Mouse (Mus musculus) heart, embryonic 10.5 days (tissue): Measurements from ENCODE around the gene Tshz2. TPM values are rescaled to one million over a fixed set of nuclear protein-coding genes. Genes with fewer than 3 reads are reported as not detected.

Source experiments
- DNase-seq: peaks from one replicate; pipeline ENCODE4 v3.0.0-alpha.2; 2017; ENCODE audit warnings: low spot score
- H3K27ac ChIP-seq: fragments of 300-500 bp; sonication (generic); 2 replicates; pipeline ENCODE4 v1.5.1; 2016; ENCODE audit warnings: mild to moderate bottlenecking
- H3K27me3 ChIP-seq: fragments of 300-500 bp; sonication (generic); 2 replicates; pipeline ENCODE4 v1.6.1; 2016; ENCODE audit warnings: mild to moderate bottlenecking; ENCODE audit not compliant: poor library complexity, insufficient read depth, severe bottlenecking
- H3K36me3 ChIP-seq: fragments of 300-500 bp; sonication (generic); 2 replicates; pipeline ENCODE4 v1.6.1; 2016; ENCODE audit warnings: mild to moderate bottlenecking, moderate library complexity
- H3K4me1 ChIP-seq: fragments of 300-500 bp; sonication (generic); 2 replicates; pipeline ENCODE4 v1.6.1; 2016; ENCODE audit warnings: mild to moderate bottlenecking
- H3K4me3 ChIP-seq: fragments of 300-500 bp; sonication (generic); 2 replicates; pipeline ENCODE4 v1.5.1; 2016; ENCODE audit warnings: mild to moderate bottlenecking, moderate library complexity
- H3K9me3 ChIP-seq: fragments of 300-500 bp; sonication (generic); 2 replicates; pipeline ENCODE4 v1.6.1; 2016; ENCODE audit warnings: mild to moderate bottlenecking, moderate library complexity
- WGBS: fragments of 180-500 bp; shearing (Covaris S2); methylation state at CpG from one replicate; pipeline ENCODE4 v1.1.7; 2016; 5-methylcytosine and 5-hydroxymethylcytosine counted together
- polyA plus RNA-seq: library from polyadenylated mRNA; unstranded; fragments of >200 nt; fragmentation: Nextera tagmentation; extraction: Ambion mirVana; gene quantifications from 2 replicates; pipeline ENCODE4 v1.2.1, GENCODE M21; 2016

The Tshz2 gene
- polyA plus RNA-seq, 1 experiment from 2014 or later: 5.7 TPM

- Histone ChIP-seq H3K27me3 (no peaks in the 10 kb centered on the region), H3K9me3 (no peaks in the 10 kb centered on the region), H3K36me3 (0 out of 2 replicates have a peak, but pooled peaks cover 6% of the 10 kb centered on the region), H3K4me3 (no peak overlapping the region), H3K4me1 (no peaks in the 10 kb centered on the region), H3K27ac (no peak overlapping the region)
- 5% methylated on average over 12 of the region's 12 CpGs for WGBS
- DNase-seq: peak; percentile 90
These were observed 468.3 kb downstream of the Tshz2 start for GRCm38 (mm10) chr2:170101132-170101531.

GRCm38 (mm10) chr2:170101932-170102331 lies 469.1 kb downstream of the Tshz2 start:
- Histone ChIP-seq H3K4me1 (no peaks in the 10 kb centered on the region), H3K27ac (no peak overlapping the region), H3K36me3 (peaks cover 7% of the 10 kb centered on the region), H3K27me3 (no peaks in the 10 kb centered on the region), H3K4me3 (no peak overlapping the region), H3K9me3 (no peaks in the 10 kb centered on the region)
- WGBS: 66% methylated on average over 7 of the region's 7 CpGs
- no peak for DNase-seq

- 75% methylated on average over 5 of the region's 5 CpGs for WGBS
- no peaks in the 10 kb centered on the region for H3K4me1 ChIP-seq
- no peaks in the 10 kb centered on the region for H3K27me3 ChIP-seq
- no peak for DNase-seq
- H3K27ac ChIP-seq: no peak overlapping the region
- H3K4me3 ChIP-seq: no peak overlapping the region
- H3K36me3 ChIP-seq: peaks cover 21% of the 10 kb centered on the region
- no peaks in the 10 kb centered on the region for H3K9me3 ChIP-seq
These were observed 470.5 kb downstream of the Tshz2 start for GRCm38 (mm10) chr2:170103341-170103740.

GRCm38 (mm10) chr2:170103852-170104251 lies 471.0 kb downstream of the Tshz2 start:
- Histone ChIP-seq H3K36me3 (peaks cover 22% of the 10 kb centered on the region), H3K27ac (no peak overlapping the region), H3K4me3 (no peak overlapping the region), H3K4me1 (no peaks in the 10 kb centered on the region), H3K27me3 (no peaks in the 10 kb centered on the region), H3K9me3 (no peaks in the 10 kb centered on the region)
- 47% methylated on average over 9 of the region's 9 CpGs for WGBS
- DNase-seq: no peak

GRCm38 (mm10) chr2:170104396-170104795 lies 471.6 kb downstream of the Tshz2 start:
- DNase-seq: no peak
- no peaks in the 10 kb centered on the region for H3K4me1 ChIP-seq

GRCm38 (mm10) chr2:170106000-170106399 lies 473.2 kb downstream of the Tshz2 start:
- 83% methylated on average over 9 of the region's 9 CpGs for WGBS
- no peak for DNase-seq
- Histone ChIP-seq H3K4me1 (0 out of 2 replicates have a peak, but pooled peaks cover 5% of the 10 kb centered on the region), H3K4me3 (no peak overlapping the region), H3K27me3 (no peaks in the 10 kb centered on the region), H3K36me3 (peaks cover 43% of the 10 kb centered on the region), H3K27ac (no peak overlapping the region), H3K9me3 (no peaks in the 10 kb centered on the region)

More at GRCm38 (mm10) chr2:170104396-170104795, 471.6 kb downstream of the Tshz2 start:
- whole genome bisulfite sequencing: 86% methylated on average over 6 of the region's 6 CpGs
- Histone ChIP-seq H3K9me3 (no peaks in the 10 kb centered on the region), H3K36me3 (peaks cover 27% of the 10 kb centered on the region), H3K27ac (no peak overlapping the region), H3K27me3 (no peaks in the 10 kb centered on the region), H3K4me3 (no peak overlapping the region)

GRCm38 (mm10) chr2:170107791-170108190 lies 475.0 kb downstream of the Tshz2 start:
- H3K4me1 ChIP-seq: 0 out of 2 replicates have a peak, but pooled peaks cover 5% of the 10 kb centered on the region
- no peaks in the 10 kb centered on the region for H3K27me3 ChIP-seq
- H3K27ac ChIP-seq: no peak overlapping the region
- DNase-seq: no peak
- no peak overlapping the region for H3K4me3 ChIP-seq
- H3K36me3 ChIP-seq: peaks cover 60% of the 10 kb centered on the region
- 87% methylated on average over 3 of the region's 3 CpGs for WGBS
- no peaks in the 10 kb centered on the region for H3K9me3 ChIP-seq

- Histone ChIP-seq H3K9me3 (no peaks in the 10 kb centered on the region), H3K27ac (no peak overlapping the region), H3K27me3 (no peaks in the 10 kb centered on the region), H3K4me3 (no peak overlapping the region), H3K36me3 (peaks cover 77% of the 10 kb centered on the region), H3K4me1 (0 out of 2 replicates have a peak, but pooled peaks cover 10% of the 10 kb centered on the region)
- DNase-seq: no peak
- 60% methylated on average over 5 of the region's 5 CpGs for WGBS
These were observed 476.7 kb downstream of the Tshz2 start for GRCm38 (mm10) chr2:170109528-170109927.

- Histone ChIP-seq H3K36me3 (peaks cover 84% of the 10 kb centered on the region), H3K27me3 (no peaks in the 10 kb centered on the region), H3K4me3 (no peak overlapping the region), H3K27ac (no peak overlapping the region), H3K9me3 (no peaks in the 10 kb centered on the region), H3K4me1 (0 out of 2 replicates have a peak, but pooled peaks cover 18% of the 10 kb centered on the region)
- no peak for DNase-seq
- 91% methylated on average over 8 of the region's 8 CpGs for WGBS
These were observed 477.5 kb downstream of the Tshz2 start for GRCm38 (mm10) chr2:170110306-170110705.

GRCm38 (mm10) chr2:170116704-170117281 lies 484.0 kb downstream of the Tshz2 start:
- no peak for DNase-seq
- no peaks in the 10 kb centered on the region for H3K9me3 ChIP-seq
- no peak overlapping the region for H3K4me3 ChIP-seq
- H3K27me3 ChIP-seq: no peaks in the 10 kb centered on the region
- H3K36me3 ChIP-seq: peaks cover 88% of the 10 kb centered on the region
- WGBS: 37% methylated on average over 4 of the region's 4 CpGs
- no peak overlapping the region for H3K27ac ChIP-seq
- H3K4me1 ChIP-seq: peaks cover 37% of the 10 kb centered on the region

GRCm38 (mm10) chr2:170120139-170121027 lies 487.6 kb downstream of the Tshz2 start:
- no peaks in the 10 kb centered on the region for H3K9me3 ChIP-seq
- no peak for DNase-seq
- no peak overlapping the region for H3K27ac ChIP-seq
- WGBS: 85% methylated on average over 19 of the region's 19 CpGs
- peaks cover 74% of the 10 kb centered on the region for H3K36me3 ChIP-seq
- H3K4me3 ChIP-seq: no peak overlapping the region
- no peaks in the 10 kb centered on the region for H3K27me3 ChIP-seq
- peaks cover 28% of the 10 kb centered on the region for H3K4me1 ChIP-seq
